Mouse (Mus musculus) cerebellum, adult 11 months (tissue): Measurements from ENCODE around the gene Ctnnd1.
A peak's percentile ranks its signal among the peaks of the same experiment; 100 is the strongest.
"Not testable (repeated sequence)": the region's sequence is repeated elsewhere in the genome, so short reads cannot be mapped to it uniquely, and the experiment has no call there.

Experiments
- DNase-seq: peaks from one replicate; pipeline ENCODE4 v3.0.0; 2022

The Ctnnd1 gene

GRCm38 (mm10) chr2:84650464-84651195, at the start of gene Ctnnd1:
TSS of gene Ctnnd1 (minus strand) at chr2:84650765.
- DNase-seq, result peak; percentile 82

- no peak for DNase-seq
These were observed 44.6 kb upstream of the Ctnnd1 start for GRCm38 (mm10) chr2:84695007-84695695.

GRCm38 (mm10) chr2:84690050-84690449, 39.5 kb upstream of the Ctnnd1 start:
- DNase-seq, result peak; percentile 24

- DNase-seq, result no peak
These were observed 37.7 kb upstream of the Ctnnd1 start for GRCm38 (mm10) chr2:84688080-84688844.

GRCm38 (mm10) chr2:84682605-84683183, 32.1 kb upstream of the Ctnnd1 start:
- DNase-seq, result no peak

GRCm38 (mm10) chr2:84679016-84679415, 28.5 kb upstream of the Ctnnd1 start, which contains the start of gene Tmx2:
TSS of gene Tmx2 (minus strand) at chr2:84679140.
- no peak for DNase-seq

- DNase-seq, result peak; percentile 91
These were observed 27.7 kb upstream of the Ctnnd1 start, which contains the start of the genes Gm28635 and Med19 for GRCm38 (mm10) chr2:84677968-84678880. TSS of gene Gm28635 (minus strand) at chr2:84678041. TSS of gene Med19 (plus strand) at chr2:84678402.

GRCm38 (mm10) chr2:84677270-84677967, 26.9 kb upstream of the Ctnnd1 start:
- DNase-seq, result no peak

GRCm38 (mm10) chr2:84671535-84671934, 21.0 kb upstream of the Ctnnd1 start:
- not testable (repeated sequence) for DNase-seq

GRCm38 (mm10) chr2:84670569-84670933, 20.0 kb upstream of the Ctnnd1 start, which contains the start of gene Selenoh:
TSS of gene Selenoh (minus strand) at chr2:84670770.
- DNase-seq, result peak; percentile 72

GRCm38 (mm10) chr2:84669828-84670568, 19.4 kb upstream of the Ctnnd1 start:
- no peak for DNase-seq

- DNase-seq, result no peak
These were observed 15.5 kb upstream of the Ctnnd1 start for GRCm38 (mm10) chr2:84666081-84666480.

- DNase-seq, result no peak
These were observed 12.3 kb upstream of the Ctnnd1 start for GRCm38 (mm10) chr2:84662866-84663265.

GRCm38 (mm10) chr2:84660253-84660652, 9.7 kb upstream of the Ctnnd1 start:
- no peak for DNase-seq

GRCm38 (mm10) chr2:84658806-84659205, 8.2 kb upstream of the Ctnnd1 start, which contains the start of gene Btbd18:
TSS of gene Btbd18 (plus strand) at chr2:84659079.
- DNase-seq, result no peak

GRCm38 (mm10) chr2:84655864-84656263, 5.3 kb upstream of the Ctnnd1 start:
- no peak for DNase-seq

GRCm38 (mm10) chr2:84653354-84653753, 2.8 kb upstream of the Ctnnd1 start:
- no peak for DNase-seq

GRCm38 (mm10) chr2:84649674-84650073, 891 bp downstream of the Ctnnd1 start:
- no peak for DNase-seq

GRCm38 (mm10) chr2:84648369-84648768, 2.2 kb downstream of the Ctnnd1 start:
- no peak for DNase-seq

GRCm38 (mm10) chr2:84647051-84647568, 3.5 kb downstream of the Ctnnd1 start:
- no peak for DNase-seq
